Mouse (Mus musculus): Measurements from ENCODE around the gene Hexdc. TPM values are rescaled to one million over a fixed set of nuclear protein-coding genes. Genes with fewer than 3 reads are reported as not detected.
A peak's percentile ranks its signal among the peaks of the same experiment; 100 is the strongest.

The Hexdc gene
- total RNA-seq, 2 experiments from 2014 or later = 20.6 to 21.0 TPM

DNA sequence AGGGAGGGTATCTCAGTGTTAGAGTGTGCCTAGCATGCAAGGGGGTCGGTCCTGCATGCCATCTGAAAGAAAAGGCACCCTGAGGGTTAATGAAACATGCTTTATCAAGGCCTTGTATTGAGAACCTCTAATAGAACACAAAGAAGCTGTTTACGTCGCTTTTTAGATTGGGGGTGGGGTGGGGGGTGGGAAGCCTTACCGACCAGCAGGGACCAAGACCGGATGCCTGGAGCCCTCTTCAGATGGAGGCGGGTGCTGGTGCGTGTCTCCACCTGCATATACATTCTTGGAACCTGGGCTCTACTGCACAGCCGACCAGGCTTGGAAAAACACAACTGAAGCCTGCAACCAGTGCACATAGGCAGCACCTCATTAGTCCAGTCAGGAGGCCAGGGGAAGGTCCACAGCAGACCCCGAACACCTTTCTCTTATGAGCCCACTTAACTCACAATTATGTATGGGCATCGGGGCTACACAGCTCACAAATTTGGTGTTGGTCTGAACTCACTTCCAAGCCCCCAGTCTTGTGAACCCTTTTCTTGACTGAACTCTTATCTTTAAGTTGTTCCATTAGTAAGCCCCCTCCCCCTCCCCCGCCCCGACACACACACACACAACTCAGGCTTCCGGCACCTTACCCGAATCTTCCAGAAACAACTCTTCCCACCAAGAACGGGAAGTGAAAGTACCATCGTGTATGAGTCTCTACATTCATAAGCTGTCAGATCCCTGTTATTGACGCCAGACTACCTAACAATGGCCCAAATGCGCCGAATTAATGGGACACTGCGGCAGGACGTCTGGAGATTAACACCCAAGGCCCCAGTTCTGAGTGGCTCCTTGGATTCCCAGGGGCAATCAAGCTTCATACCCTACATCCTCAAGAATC lies 24.1 kb downstream of the Hexdc start:
- no peak for DNase-seq (ENCODE audit: low spot score in 2 of 2)

- DNase-seq (ENCODE audit: low spot score in 2 of 2) = peak; percentile 63 to 73
Observed at GRCm38 (mm10) chr11:121229018-121229439, 24.8 kb downstream of the Hexdc start, which contains the start of gene Cybc1. Gene Cybc1 (minus strand): TSS chr11:121229322.

GRCm38 (mm10) chr11:121231191-121231590 lies 27.0 kb downstream of the Hexdc start:
- no peak for DNase-seq (ENCODE audit: low spot score in 2 of 2)

DNA sequence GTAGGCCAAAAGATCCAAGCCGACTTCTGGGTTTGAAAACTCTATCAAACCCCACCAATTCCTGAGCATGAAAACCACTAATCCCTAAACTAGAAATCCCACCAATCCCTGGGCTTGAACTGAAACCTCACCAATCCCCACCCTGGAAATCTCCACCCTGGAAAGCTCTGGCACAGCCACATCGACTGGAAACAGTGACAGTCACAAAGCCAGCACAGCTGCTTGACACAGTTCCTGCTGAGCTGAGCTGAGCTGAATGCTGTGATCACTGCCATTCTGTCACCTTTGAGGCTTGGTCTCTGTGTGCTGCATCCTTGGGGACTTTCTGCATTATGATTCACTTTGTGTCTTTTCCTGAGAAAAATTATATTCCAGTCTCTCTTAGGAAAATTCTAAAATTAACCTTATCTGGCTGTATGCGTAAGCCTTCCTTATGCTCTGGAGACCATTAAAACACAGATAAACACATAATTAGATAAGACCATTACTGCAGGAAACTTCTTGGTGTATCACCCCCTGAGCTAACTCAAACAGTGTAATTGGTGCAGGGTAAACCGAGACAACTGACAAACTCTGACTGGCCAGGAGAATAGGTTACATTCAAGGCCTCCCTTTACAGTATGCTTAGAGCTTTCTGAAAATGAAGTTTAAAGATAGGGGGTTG lies 27.5 kb downstream of the Hexdc start:
- DNase-seq (ENCODE audit: low spot score in 2 of 2) = peak in 1 of 2 experiments; percentile 42

- DNase-seq (ENCODE audit: low spot score in 2 of 2) = no peak
Observed at GRCm38 (mm10) chr11:121232706-121233105, 28.5 kb downstream of the Hexdc start.

DNA sequence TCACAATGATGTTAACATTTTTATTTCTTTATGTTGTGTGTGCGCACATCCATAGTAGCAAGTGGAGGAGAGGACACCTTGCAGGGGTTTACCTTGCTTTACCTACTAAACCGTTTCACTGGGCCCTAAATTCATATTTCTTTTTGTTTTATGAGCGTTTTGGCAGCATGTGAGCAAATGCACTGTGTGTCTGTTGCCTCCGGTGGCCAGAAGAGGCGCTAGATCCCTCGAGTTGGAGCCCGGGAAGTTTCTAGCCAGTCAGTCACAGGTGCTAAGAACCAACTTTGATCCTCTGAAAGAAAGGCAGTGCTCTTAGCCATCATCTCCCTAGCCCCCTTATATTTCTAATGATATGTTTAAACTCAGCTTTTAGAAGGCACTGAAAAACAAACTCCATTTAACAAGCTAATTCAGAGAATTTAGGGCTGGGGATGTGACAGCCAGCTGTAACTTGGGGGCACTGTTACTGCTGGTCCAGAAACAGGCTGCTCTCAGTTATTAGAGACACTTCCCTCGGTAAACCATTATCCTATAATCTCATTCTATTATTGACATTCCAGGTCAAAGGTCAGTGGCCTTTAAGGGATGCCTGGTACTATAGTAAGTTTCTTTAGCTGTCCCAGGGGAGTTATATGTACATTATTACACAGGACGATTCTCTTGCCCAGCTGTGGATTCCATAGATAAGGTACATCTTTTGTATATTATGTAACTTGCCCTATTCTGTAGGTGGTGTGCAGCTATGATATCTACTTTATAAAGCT lies 31.4 kb downstream of the Hexdc start:
- DNase-seq (ENCODE audit: low spot score in 2 of 2) = no peak

GRCm38 (mm10) chr11:121236564-121237344 lies 32.5 kb downstream of the Hexdc start, which contains the start of gene Narf:
Gene Narf (plus strand): TSS chr11:121237253.
- peak; percentile 99 to 100 for DNase-seq (ENCODE audit: low spot score in 2 of 2)

- peak in 1 of 2 experiments; percentile 39 for DNase-seq (ENCODE audit: low spot score in 2 of 2)
Observed at GRCm38 (mm10) chr11:121237345-121238128, 33.3 kb downstream of the Hexdc start.

- no peak for DNase-seq (ENCODE audit: low spot score in 2 of 2)
Observed at GRCm38 (mm10) chr11:121239669-121240068, 35.4 kb downstream of the Hexdc start.

DNA sequence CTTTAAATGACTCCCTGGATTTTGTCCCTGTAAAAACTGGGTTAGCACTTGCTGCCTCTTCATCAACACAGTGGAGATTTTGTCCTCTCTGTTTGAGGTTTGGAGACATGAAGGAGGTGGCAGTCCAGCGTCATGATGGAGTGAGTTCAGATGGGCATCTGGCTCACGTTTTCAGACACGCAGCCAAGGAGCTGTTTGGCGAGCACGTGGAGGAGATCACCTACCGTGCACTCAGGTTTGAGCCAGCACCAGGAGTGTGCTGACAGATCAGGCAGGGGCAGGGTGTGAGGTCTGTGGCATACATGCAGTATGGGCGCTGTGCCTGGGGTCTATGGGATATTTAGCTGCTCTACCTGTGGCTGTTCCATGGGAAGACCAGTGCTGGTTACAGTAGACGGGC lies 46.0 kb downstream of the Hexdc start:
- no peak for DNase-seq (ENCODE audit: low spot score in 2 of 2)

- peak; percentile 84 to 90 for DNase-seq (ENCODE audit: low spot score in 2 of 2)
Observed at GRCm38 (mm10) chr11:121259160-121260100, 55.2 kb downstream of the Hexdc start, which contains the start of gene Foxk2. Gene Foxk2 (plus strand): TSS chr11:121259990.

GRCm38 (mm10) chr11:121260211-121260906 lies 56.1 kb downstream of the Hexdc start:
- no peak for DNase-seq (ENCODE audit: low spot score in 2 of 2)

DNA sequence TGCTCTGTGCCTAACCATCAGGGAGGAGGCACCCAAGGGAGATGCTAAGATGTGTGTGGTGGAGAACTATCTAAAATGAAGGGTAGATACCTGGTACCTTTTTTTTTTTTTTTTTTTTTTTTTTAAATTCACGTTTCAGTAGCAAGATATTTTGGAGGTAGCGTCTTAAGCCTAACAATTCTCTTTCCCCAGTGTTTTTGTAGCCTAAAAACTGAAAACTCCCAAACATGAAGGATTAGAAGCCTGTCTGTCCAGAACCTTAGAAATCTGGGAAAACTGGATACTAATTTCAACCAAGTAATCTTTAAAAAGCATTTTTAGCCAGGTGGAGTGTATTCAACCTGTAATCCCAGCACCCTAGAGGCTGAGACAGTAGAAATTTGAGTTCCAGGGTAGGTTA lies 56.8 kb downstream of the Hexdc start:
- no peak for DNase-seq (ENCODE audit: low spot score in 2 of 2)

Other genes with a start within 250 kb of the Hexdc start
- gene Csnk1d, start 213.1 kb upstream of the Hexdc start, total RNA-seq (2021) = 100 to 1,000 TPM; 136 TPM
- gene Cd7, start 165.0 kb upstream of the Hexdc start, total RNA-seq (2021) = not detected
- not detected for gene Sectm1b, start 140.9 kb upstream of the Hexdc start, total RNA-seq (2021)
- gene Sectm1a, start 123.2 kb upstream of the Hexdc start, total RNA-seq (2021) = not detected
- not detected for gene Tex19.2, start 85.8 kb upstream of the Hexdc start, total RNA-seq (2021)
- gene Tex19.1, start 58.3 kb upstream of the Hexdc start, total RNA-seq (2021) = not detected
- gene Uts2r, start 44.2 kb upstream of the Hexdc start, total RNA-seq (2021) = under 1 TPM; 0.25 to 0.37 TPM
- 1 to 10 TPM; 7.4 to 7.7 TPM for gene Ogfod3, start 278 bp downstream of the Hexdc start, total RNA-seq (2021)
- gene Cybc1, start 24.9 kb downstream of the Hexdc start, total RNA-seq (2021) = 10 to 100 TPM; 25.3 to 27.2 TPM
- 10 to 100 TPM; 43.6 to 44.6 TPM for gene Narf, start 32.8 kb downstream of the Hexdc start, total RNA-seq (2021)
- gene Foxk2, start 55.6 kb downstream of the Hexdc start, total RNA-seq (2021) = 10 to 100 TPM; 76.9 to 78.0 TPM
- gene Wdr45b, start 150.0 kb downstream of the Hexdc start, total RNA-seq (2021) = 10 to 100 TPM; 69.1 to 75.7 TPM
- gene Rab40b, start 183.8 kb downstream of the Hexdc start, total RNA-seq (2021) = 10 to 100 TPM; 65.6 to 69.3 TPM
- gene Fn3krp, start 217.0 kb downstream of the Hexdc start, total RNA-seq (2021) = 10 to 100 TPM; 51.2 to 55.0 TPM
- 10 to 100 TPM; 44.9 to 49.3 TPM for gene Fn3k, start 230.5 kb downstream of the Hexdc start, total RNA-seq (2021)
- gene Tbcd, start 247.5 kb downstream of the Hexdc start, total RNA-seq (2021) = 10 to 100 TPM; 37.1 to 39.0 TPM

Data from layer of hippocampus, adult 18-20 months (tissue).